Mouse (Mus musculus): Measurements from ENCODE around the gene Gm5346. TPM values are rescaled to one million over a fixed set of nuclear protein-coding genes. Genes with fewer than 3 reads are reported as not detected.
"Not testable (repeated sequence)": the region's sequence is repeated elsewhere in the genome, so short reads cannot be mapped to it uniquely, and the experiment has no call there.

Gene Gm5346
- total RNA-seq (2014; rRNA removed) (0.15 TPM in 1 of 2 replicates, not detected in the other), polyA plus RNA-seq (2015; fragmentation: Nextera tagmentation; extraction: Ambion mirVana) (not detected in 2 replicates)

DNA sequence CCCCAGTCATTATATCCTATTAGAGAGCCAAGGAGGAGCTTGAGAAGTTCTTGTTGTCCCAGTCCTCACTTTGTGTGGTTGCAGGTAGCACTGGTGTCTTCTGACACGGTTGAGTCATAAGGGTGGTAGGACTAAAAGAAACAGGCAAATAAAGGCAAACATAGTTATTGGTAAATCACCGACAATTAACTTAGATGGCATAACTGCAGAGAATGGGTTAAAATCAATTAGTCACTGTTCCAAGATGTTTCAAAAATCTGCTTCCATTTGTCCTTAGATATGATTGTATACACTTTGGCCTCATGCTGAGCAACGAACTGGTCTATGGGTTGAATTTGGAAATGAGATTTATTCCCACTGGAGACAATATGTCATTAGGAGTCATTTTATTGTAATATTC, at the start of gene Gm5346:
TSS of gene Gm5346 (minus strand) at position 101 of the 400 bp plus-strand sequence.
- H3K4me3 ChIP-seq (ENCODE audit: low read depth, low read length) = no peak within 1 kb of the TSS
- WGBS = 85% methylated on average over 3 of the region's 3 CpGs
- H3K9ac ChIP-seq = no peak within 1 kb of the TSS
- H3K27me3 ChIP-seq (ENCODE audit: insufficient read depth, low read length) = no peaks in the 10 kb centered on the region
- TF ChIP-seq CTCF (IDR thresholded peaks at IDR 0.05; ENCODE audit: low read depth) = no peak
- H3K36me3 ChIP-seq (ENCODE audit: insufficient read depth) = no peaks in the 10 kb centered on the region
- no peaks in the 10 kb centered on the region for H3K9me3 ChIP-seq (ENCODE audit: low read length)
- DNase-seq = no peak
- ATAC-seq = no peak
- no peak within 1 kb of the TSS for H3K27ac ChIP-seq (ENCODE audit: low read depth, low read length)
- H3K4me1 ChIP-seq (ENCODE audit: insufficient read depth) = no peaks in the 10 kb centered on the region
- H3K4me2 ChIP-seq (ENCODE audit: low read depth) = no peak within 1 kb of the TSS

DNA sequence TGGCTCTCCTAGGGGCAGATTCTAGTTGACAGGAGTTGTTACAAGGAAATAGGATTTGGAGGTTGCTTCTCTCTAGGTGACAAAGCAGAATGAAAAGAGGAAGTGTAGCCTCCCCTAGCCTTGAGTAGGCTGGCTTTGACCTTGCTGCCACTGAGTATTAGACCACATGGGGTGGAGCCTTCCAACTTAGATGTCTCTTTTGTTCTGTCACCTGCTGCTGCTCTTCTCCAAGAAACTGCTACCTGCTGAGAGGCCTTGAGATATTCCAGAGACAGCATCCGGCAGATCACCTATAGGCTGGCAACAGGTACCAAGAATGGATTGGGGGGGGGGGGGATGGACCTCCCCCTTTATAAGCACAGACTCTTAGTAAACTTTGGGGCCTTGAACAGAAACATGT, 11.0 kb downstream of the Gm5346 start:
- H3K36me3 ChIP-seq (ENCODE audit: insufficient read depth) = no peaks in the 10 kb centered on the region
- ATAC-seq (no peak), DNase-seq (no peak)
- TF ChIP-seq CTCF (IDR thresholded peaks at IDR 0.05; ENCODE audit: low read depth) = no peak
- 86% methylated on average over 1 of the region's 1 CpGs for WGBS
- H3K27me3 ChIP-seq (ENCODE audit: insufficient read depth, low read length) = no peaks in the 10 kb centered on the region
- H3K4me1 ChIP-seq (ENCODE audit: insufficient read depth) = no peaks in the 10 kb centered on the region
- H3K27ac ChIP-seq (ENCODE audit: low read depth, low read length) = no peak overlapping the region
- no peak overlapping the region for H3K9ac ChIP-seq
- H3K4me2 ChIP-seq (ENCODE audit: low read depth) = no peak overlapping the region
- H3K4me3 ChIP-seq (ENCODE audit: low read depth, low read length) = no peak overlapping the region
- H3K9me3 ChIP-seq (ENCODE audit: low read length) = no peaks in the 10 kb centered on the region

DNA sequence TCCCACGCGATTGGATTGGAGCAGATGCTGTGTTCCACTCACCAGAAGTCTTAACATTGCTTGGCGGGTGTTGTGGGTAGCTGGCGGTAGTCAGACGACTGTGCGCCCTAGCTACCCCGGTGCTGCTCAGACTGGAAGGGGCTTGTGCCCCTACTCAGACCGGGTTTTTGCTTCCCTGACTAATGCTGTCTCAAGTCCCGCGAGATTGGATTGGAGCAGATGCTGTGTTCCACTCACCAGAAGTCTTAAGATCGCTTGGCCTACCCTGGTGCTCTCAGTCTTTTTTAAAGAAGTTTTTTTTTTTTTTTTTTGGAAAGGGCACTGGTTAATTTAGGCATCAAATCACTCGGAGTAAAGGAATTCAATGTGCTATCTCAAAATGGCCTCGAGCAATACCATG, 23.4 kb downstream of the Gm5346 start:
- H3K27me3 ChIP-seq (ENCODE audit: insufficient read depth, low read length); H3K9ac ChIP-seq; H3K4me2 ChIP-seq (ENCODE audit: low read depth); H3K4me1 ChIP-seq (ENCODE audit: insufficient read depth); H3K27ac ChIP-seq (ENCODE audit: low read depth, low read length); H3K9me3 ChIP-seq (ENCODE audit: low read length); H3K36me3 ChIP-seq (ENCODE audit: insufficient read depth); ATAC-seq; DNase-seq; H3K4me3 ChIP-seq (ENCODE audit: low read depth, low read length): not testable (repeated sequence)
- 86% methylated on average over 13 of the region's 13 CpGs for WGBS

DNA sequence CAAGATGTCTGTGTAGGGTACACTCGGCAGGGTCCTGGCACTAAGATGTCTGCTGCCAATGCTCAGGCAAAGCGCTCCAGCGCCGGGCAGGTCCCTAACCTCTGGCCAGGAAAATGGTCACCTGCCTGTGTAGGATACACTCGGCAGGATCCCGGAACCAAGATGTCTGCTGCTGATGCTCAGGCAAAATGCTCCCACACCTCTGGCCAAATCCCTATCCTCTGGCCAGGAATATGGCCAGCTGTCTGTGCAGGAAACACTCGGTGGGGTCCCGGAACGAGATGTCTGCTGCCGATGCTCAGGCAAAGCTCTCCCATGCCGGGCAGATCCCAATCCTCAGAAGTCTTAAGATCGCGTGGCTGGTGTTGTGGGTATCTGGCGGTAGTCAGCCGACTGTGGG, 23.9 kb downstream of the Gm5346 start:
- H3K4me3 ChIP-seq (ENCODE audit: low read depth, low read length); H3K9me3 ChIP-seq (ENCODE audit: low read length); H3K27me3 ChIP-seq (ENCODE audit: insufficient read depth, low read length); H3K4me2 ChIP-seq (ENCODE audit: low read depth); DNase-seq; H3K36me3 ChIP-seq (ENCODE audit: insufficient read depth); H3K4me1 ChIP-seq (ENCODE audit: insufficient read depth); H3K9ac ChIP-seq; H3K27ac ChIP-seq (ENCODE audit: low read depth, low read length); ATAC-seq: not testable (repeated sequence)
- 96% methylated on average over 15 of the region's 15 CpGs for WGBS

DNA sequence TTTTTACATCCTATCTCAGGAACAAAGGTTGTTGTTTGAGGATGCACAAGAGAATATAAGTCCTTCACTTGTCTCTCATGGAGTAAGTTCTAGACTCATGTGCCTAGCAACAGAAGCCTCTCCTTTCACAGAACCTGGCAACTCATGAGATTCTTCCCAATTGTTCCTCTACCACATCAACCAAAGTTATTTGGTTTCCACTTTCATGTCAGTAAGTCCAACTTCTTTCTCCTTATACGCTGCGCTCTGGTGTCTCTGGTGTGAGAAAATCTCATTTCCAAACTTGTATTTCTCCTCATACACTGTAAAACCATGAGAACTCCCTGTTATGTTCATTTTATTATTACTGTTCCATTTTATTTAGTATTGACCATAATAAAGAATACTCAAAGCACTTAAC, 50.5 kb downstream of the Gm5346 start, which contains the start of gene Adam26a:
TSS of gene Adam26a (minus strand) at position 101 of the 400 bp plus-strand sequence.
- not testable (repeated sequence) for ATAC-seq; H3K4me2 ChIP-seq (ENCODE audit: low read depth); H3K27me3 ChIP-seq (ENCODE audit: insufficient read depth, low read length); H3K9ac ChIP-seq; H3K9me3 ChIP-seq (ENCODE audit: low read length); H3K4me3 ChIP-seq (ENCODE audit: low read depth, low read length); H3K4me1 ChIP-seq (ENCODE audit: insufficient read depth); H3K27ac ChIP-seq (ENCODE audit: low read depth, low read length); H3K36me3 ChIP-seq (ENCODE audit: insufficient read depth); DNase-seq
- 98% methylated on average over 2 of the region's 2 CpGs for WGBS

Other genes starting within 250 kb of the Gm5346 start
- not detected in 2 replicates for gene Adam26b, start 99.2 kb downstream of the Gm5346 start, total RNA-seq (2014; rRNA removed)
- not detected in 2 replicates for gene Adam26b, start 99.2 kb downstream of the Gm5346 start, polyA plus RNA-seq (2015; fragmentation: Nextera tagmentation; extraction: Ambion mirVana)
- 0.29 TPM in 1 of 2 replicates, not detected in the other for gene Adam26a, start 50.6 kb downstream of the Gm5346 start, total RNA-seq (2014; rRNA removed)
- not detected in 2 replicates for gene Adam26a, start 50.6 kb downstream of the Gm5346 start, polyA plus RNA-seq (2015; fragmentation: Nextera tagmentation; extraction: Ambion mirVana)
- gene Adam34, start 82.8 kb upstream of the Gm5346 start, total RNA-seq (2014; rRNA removed) = not detected in 2 replicates
- not detected in 2 replicates for gene Adam34, start 82.8 kb upstream of the Gm5346 start, polyA plus RNA-seq (2015; fragmentation: Nextera tagmentation; extraction: Ambion mirVana)

Data from forebrain, postnatal 0 days (tissue).